In the genomic region with DNA sequence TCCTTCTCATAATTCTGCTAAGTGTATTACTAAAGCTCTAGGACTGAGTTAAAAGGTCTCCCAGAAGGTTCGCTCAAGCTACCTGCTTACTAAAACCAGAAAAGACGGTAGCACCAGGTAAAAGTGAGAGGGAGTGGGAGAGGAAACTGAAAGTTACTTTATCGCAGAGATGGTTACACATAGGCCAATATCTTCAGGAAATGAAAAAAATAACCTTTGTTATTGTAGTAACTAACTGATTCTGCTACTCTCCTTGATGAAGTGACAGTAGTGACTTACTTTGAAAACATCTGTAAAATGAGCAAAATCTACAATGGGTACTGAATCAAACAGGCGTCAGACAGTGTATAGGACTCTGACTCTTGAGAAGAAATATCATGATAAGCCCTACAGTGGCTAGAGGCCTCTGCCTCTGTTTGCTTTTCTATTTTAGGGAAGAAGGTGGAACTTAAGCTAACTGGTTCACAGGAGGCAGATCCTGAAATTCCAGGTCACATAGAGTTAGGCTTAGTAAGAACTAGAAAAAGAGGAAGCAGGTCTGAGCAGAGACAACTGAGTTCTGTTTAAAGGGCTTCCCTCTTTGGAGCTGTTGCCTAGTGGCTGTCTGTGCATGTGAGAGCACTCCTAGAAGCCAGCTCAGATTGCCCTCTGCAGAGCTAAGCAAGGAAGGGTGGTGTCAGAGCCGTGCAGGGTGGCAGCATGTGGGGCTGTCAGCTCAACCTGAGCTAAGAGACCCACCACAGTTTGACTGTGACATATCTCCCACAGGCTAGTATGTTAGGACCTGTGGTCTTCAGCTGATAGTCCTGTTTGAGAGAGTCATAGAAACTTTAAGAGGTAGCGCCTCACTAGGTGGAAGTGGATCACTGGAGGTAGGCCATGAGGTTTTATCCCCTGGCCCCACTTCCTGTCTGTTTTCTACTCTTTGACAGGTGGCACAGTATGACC, we compare ENCODE assay signal across 10 mouse cellular contexts.
A peak's percentile ranks its signal among the peaks of the same experiment; 100 is the strongest.
DNase-seq lines count a peak whose midpoint lies in the region; ATAC-seq and TF ChIP-seq lines count a peak whose summit lies in the region.
"Had no signal": no experiment of that assay in that cellular context is flagged by ENCODE, and none has a peak within 500 bp of the region (broad histone marks: within the 10 kb centered on the region; RNA-seq: fewer than 3 reads in every experiment).

No protein-coding gene starts in this region.

- peaks cover 41% of the 10 kb centered on the region for H3K4me1 ChIP-seq in heart, embryonic 12.5 days (replicated peaks)
- no peaks in the 10 kb centered on the region; the same call in 1 of the 2 replicates for H3K4me1 ChIP-seq in lung, postnatal 0 days (ENCODE audit: insufficient read depth, low read depth, low read length)
- H3K4me1 ChIP-seq in stomach, embryonic 15.5 days = peaks cover 15% of the 10 kb centered on the region; the same call in 1 of the 2 replicates

- DNase-seq in heart, postnatal 25 days (ENCODE audit: low spot score) = no peak
- peak; percentile 47 for DNase-seq in lung, postnatal 0 days (ENCODE audit: low spot score)
- no peak for DNase-seq in cerebellum, postnatal 14 days
- DNase-seq in MN1 (ENCODE audit: low spot score) = no peak
- DNase-seq: cerebellum, adult 8-10 months; kidney, adult 2 months had no signal

- peak; percentile 33; the same call in 1 of the 2 replicates for ATAC-seq in heart, embryonic 12.5 days (ENCODE audit: insufficient number of reproducible peaks, low FRiP score)
- peak; percentile 77 for ATAC-seq in common myeloid progenitor, adult 5-6 weeks (replicated peaks; ENCODE audit: low read depth, poor library complexity, severe bottlenecking)
- ATAC-seq in lung, postnatal 0 days = no peak; the same call in 1 of the 2 replicates
- ATAC-seq in stomach, embryonic 15.5 days (ENCODE audit: insufficient read depth, low FRiP score, low read depth) = peak; percentile 62; the same call in 1 of the 2 replicates
- no peak for ATAC-seq in erythroblast, adult 5-6 weeks (replicated peaks; ENCODE audit: low FRiP score, poor library complexity, severe bottlenecking)

- WGBS in heart, embryonic 12.5 days = 69% methylated on average over 6 of the region's 6 CpGs
- 64% methylated on average over 6 of the region's 6 CpGs for WGBS in lung, postnatal 0 days
- 67% methylated on average over 6 of the region's 6 CpGs for WGBS in stomach, embryonic 15.5 days

- H3K27ac ChIP-seq in heart, embryonic 12.5 days (ENCODE audit: poor library complexity, severe bottlenecking) = peak overlapping the region; percentile 29; the same call in 1 of the 2 replicates
- H3K27ac ChIP-seq in lung, postnatal 0 days (ENCODE audit: low read length) = peak overlapping the region; percentile 32; the same call in 1 of the 2 replicates
- H3K27ac ChIP-seq in stomach, embryonic 15.5 days = peak overlapping the region; percentile 76

- no peaks in the 10 kb centered on the region for H3K27me3 ChIP-seq in heart, embryonic 12.5 days (replicated peaks)
- no peaks in the 10 kb centered on the region for H3K27me3 ChIP-seq in lung, postnatal 0 days (replicated peaks; ENCODE audit: insufficient read depth, low read length)
- no peaks in the 10 kb centered on the region for H3K27me3 ChIP-seq in stomach, embryonic 15.5 days (replicated peaks)

- no peaks in the 10 kb centered on the region for H3K9me3 ChIP-seq in heart, embryonic 12.5 days (replicated peaks)
- H3K9me3 ChIP-seq in lung, postnatal 0 days (ENCODE audit: low read length) = no peaks in the 10 kb centered on the region
- no peaks in the 10 kb centered on the region for H3K9me3 ChIP-seq in stomach, embryonic 15.5 days

- H3K4me3 ChIP-seq in heart, embryonic 12.5 days = no peak overlapping the region
- no peak overlapping the region for H3K4me3 ChIP-seq in lung, postnatal 0 days (ENCODE audit: low read depth, low read length)
- H3K4me3 ChIP-seq in stomach, embryonic 15.5 days (replicated peaks) = no peak overlapping the region

- no peak for TF ChIP-seq EP300 in lung, postnatal 0 days (IDR thresholded peaks at IDR 0.05)

- H3K36me3 ChIP-seq in heart, embryonic 12.5 days = 0 out of 2 replicates have a peak, but pooled peaks cover 3% of the 10 kb centered on the region
- H3K36me3 ChIP-seq in lung, postnatal 0 days (ENCODE audit: insufficient read depth, low read length) = no peaks in the 10 kb centered on the region
- H3K36me3 ChIP-seq in stomach, embryonic 15.5 days = no peaks in the 10 kb centered on the region

- no peak overlapping the region for H3K4me2 ChIP-seq in heart, embryonic 12.5 days
- no peak overlapping the region for H3K4me2 ChIP-seq in lung, postnatal 0 days (replicated peaks; ENCODE audit: low read depth, low read length)
- H3K4me2 ChIP-seq in stomach, embryonic 15.5 days = no peak overlapping the region

- TF ChIP-seq CTCF in lung, postnatal 0 days (IDR thresholded peaks at IDR 0.05) = no peak

- H3K9ac ChIP-seq in heart, embryonic 12.5 days = 0 out of 2 replicates have a peak overlapping the region, but pooled peaks have one; percentile 2
- no peak overlapping the region for H3K9ac ChIP-seq in lung, postnatal 0 days (replicated peaks; ENCODE audit: low read depth)
- no peak overlapping the region for H3K9ac ChIP-seq in stomach, embryonic 15.5 days

- intact Hi-C loops in heart, postnatal 25 days (cut with DNase I) = no loop called here

Comparison
In these comparisons a context has a peak if more than half of its experiments do, and no peak if none do; other contexts are left out.
1. ATAC-seq: peak in heart, embryonic 12.5 days (single experiment), common myeloid progenitor, adult 5-6 weeks (single experiment) and stomach, embryonic 15.5 days (single experiment); none in lung, postnatal 0 days (single experiment) and erythroblast, adult 5-6 weeks (single experiment).
2. Peak in every context shown above with its lines, with median percentiles within 50 percentile points of each other: H3K27ac ChIP-seq.